Mouse (Mus musculus) lung, adult 2 months (tissue): ENCODE measurements around the gene 2900092C05Rik. TPM values are rescaled to one million over a fixed set of nuclear protein-coding genes. Genes with fewer than 3 reads are reported as not detected.

Experiments used
- DNase-seq: peaks from one replicate; pipeline ENCODE4 v3.0.0; 2022
- H3K4me1 ChIP-seq: fragments of 200-500 bp; 2 replicates; pipeline ENCODE4 v1.6.1; 2011; ENCODE audit warnings: low read length; ENCODE audit not compliant: control insufficient read depth, insufficient read depth
- H3K4me3 ChIP-seq: fragments of 200-500 bp; replicated peaks from 2 replicates; pipeline ENCODE3; 2011; ENCODE audit warnings: low read depth, mild to moderate bottlenecking, control low read depth, low read length; ENCODE audit errors: extremely low read depth
- CTCF ChIP-seq: fragments of 200-500 bp; IDR thresholded peaks from 2 replicates; pipeline ENCODE4 v1.5.1; 2011; ENCODE audit warnings: mild to moderate bottlenecking, low read length, control low read depth; ENCODE audit not compliant: insufficient read depth
- POLR2A ChIP-seq: fragments of 200-500 bp; IDR thresholded peaks from 2 replicates; pipeline ENCODE4 v1.6.1; 2011; ENCODE audit warnings: low read depth, mild to moderate bottlenecking, control low read depth, low read length, borderline replicate concordance; ENCODE audit errors: extremely low read depth
- WGBS: fragments of 180-500 bp; shearing (Covaris S2); methylation state at CpG from one replicate; pipeline ENCODE4 v1.1.7; 2018; 5-methylcytosine and 5-hydroxymethylcytosine counted together
- polyA plus RNA-seq: library from polyadenylated mRNA; depleted of rRNA; stranded (reverse); fragments of >200 nt; gene quantifications from 2 replicates; pipeline ENCODE4 v1.2.3, GENCODE M21; 2012; rRNA removed

2900092C05Rik gene
- not detected in 2 replicates for polyA plus RNA-seq

DNA sequence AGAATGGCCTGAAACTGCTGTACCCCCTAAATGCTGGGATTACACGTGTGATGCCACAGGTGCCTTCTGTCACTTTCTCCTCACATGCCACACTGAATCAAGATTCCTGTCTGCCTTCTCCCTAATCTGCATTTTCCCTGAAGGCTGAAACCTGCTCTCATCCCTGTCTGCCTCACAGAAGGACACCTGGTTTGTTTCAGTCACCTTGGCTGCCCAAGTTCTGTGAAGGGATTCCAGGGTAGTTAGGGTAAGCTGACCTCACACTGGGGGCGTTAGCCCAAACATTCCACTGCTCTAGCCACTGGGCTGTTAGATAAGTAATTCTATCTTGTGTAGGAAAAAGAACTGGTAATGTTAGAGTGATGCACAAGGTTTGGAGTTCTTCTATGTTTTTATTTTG is at the start of gene 2900092C05Rik:
TSS of gene 2900092C05Rik (plus strand) at position 301 of the 400 bp plus-strand sequence.
- no peak for DNase-seq
- TF ChIP-seq CTCF (no peak), POLR2A (no peak)
- 48% methylated on average over 2 of the region's 2 CpGs for whole genome bisulfite sequencing

DNA sequence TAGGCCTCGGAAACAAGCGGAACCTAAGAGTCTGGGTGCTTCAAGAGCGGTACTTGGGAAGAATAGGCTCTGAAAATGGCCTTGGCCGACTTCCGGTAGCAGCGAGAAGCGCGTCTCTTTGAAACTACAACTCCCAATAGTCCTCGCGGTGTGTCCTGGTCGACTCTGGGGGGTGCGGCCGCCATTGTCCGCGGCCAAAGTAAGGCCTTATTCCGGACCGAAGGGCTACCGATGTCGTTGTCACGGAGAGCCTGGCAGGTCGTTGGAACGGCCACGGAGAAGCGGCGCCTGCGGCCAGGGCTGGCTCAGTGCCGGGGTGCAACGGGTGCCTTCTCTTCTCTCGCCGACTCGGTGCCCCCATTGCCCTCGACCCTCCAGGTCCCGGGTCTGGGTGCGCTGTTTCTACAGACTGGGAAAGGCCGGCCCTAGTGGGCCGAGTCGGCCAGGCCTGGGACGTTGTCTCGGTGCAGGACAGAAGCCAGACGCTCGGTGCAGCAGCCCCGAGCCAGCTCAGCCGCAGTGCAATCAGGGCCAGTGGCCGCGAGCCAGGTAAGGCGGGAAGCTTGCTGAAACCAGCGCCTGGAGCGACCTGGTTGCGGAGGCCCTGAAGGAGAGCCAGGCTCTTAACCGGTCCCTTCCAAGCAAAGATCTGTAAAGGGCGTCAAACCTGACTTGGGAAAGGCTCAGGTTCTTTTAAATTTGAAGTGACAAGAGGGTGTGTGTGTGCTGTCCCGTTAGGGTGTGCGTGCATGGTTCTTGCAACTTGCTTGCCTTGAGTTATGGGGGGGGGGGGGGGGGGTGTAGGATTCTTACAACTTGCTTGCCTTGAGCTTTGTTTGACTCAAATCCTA is 33.9 kb upstream of the 2900092C05Rik start, which contains the start of gene Zfp606:
TSS of gene Zfp606 (plus strand) at position 136 of the 851 bp plus-strand sequence.
- peaks cover 4% of the 10 kb centered on the region; the same call in 1 of the 2 replicates for H3K4me1 ChIP-seq
- H3K4me3 ChIP-seq = peak within 1 kb of the TSS; percentile 96
- under 1% methylated on average over 53 of the region's 53 CpGs for WGBS
- peak; percentile 77 for DNase-seq
- TF ChIP-seq CTCF (no peak), POLR2A (peak; percentile 67; the same call in 1 of the 2 replicates)

More for the DNA sequence above, at the start of gene 2900092C05Rik:
- no peaks in the 10 kb centered on the region for H3K4me1 ChIP-seq
- H3K4me3 ChIP-seq = no peak within 1 kb of the TSS

DNA sequence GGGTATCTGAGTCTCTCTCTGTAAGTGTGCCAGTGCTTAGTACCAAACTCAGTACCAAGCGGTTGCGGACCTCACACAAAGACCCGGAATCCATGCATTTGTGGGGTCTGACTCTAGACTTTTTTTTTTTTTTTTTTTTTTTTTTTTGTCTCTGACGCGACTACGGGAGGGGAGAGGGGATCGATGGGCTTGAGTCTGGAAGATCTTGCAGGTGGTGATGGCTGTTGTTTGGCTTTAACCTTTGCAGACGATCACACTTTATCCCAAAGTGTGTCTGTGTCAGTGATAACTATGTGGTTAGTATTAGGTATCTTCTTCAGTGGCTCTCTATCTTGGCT is 33.3 kb upstream of the 2900092C05Rik start:
- WGBS = 3% methylated on average over 8 of the region's 8 CpGs
- Histone ChIP-seq H3K4me1 (peaks cover 4% of the 10 kb centered on the region; the same call in 1 of the 2 replicates), H3K4me3 (peak overlapping the region; percentile 96)
- no peak for DNase-seq
- TF ChIP-seq POLR2A = no peak
- no peak for TF ChIP-seq CTCF

DNA sequence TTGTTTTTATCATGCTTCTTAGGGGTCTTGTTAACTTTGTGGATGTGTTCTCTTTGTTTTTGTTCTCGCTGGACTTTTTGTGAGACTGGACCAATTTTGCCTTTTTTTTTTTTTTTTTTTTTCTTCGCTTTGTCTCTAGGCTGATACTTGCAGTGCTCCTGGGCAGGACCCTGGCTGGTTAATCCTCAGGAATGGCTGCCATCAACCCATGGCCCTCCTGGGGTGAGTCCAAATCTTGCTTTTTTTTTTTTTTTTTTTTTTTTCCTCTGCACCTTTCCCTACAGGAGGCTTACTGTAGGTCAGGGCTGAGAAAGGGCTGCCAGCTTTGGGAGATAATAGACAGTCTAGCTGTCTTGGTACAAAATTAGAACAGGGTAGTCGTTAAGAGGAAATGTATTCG is 32.8 kb upstream of the 2900092C05Rik start:
- peaks cover 4% of the 10 kb centered on the region; the same call in 1 of the 2 replicates for H3K4me1 ChIP-seq
- no peak overlapping the region for H3K4me3 ChIP-seq
- DNase-seq = no peak
- 68% methylated on average over 4 of the region's 4 CpGs for WGBS
- TF ChIP-seq CTCF (no peak), POLR2A (no peak)

DNA sequence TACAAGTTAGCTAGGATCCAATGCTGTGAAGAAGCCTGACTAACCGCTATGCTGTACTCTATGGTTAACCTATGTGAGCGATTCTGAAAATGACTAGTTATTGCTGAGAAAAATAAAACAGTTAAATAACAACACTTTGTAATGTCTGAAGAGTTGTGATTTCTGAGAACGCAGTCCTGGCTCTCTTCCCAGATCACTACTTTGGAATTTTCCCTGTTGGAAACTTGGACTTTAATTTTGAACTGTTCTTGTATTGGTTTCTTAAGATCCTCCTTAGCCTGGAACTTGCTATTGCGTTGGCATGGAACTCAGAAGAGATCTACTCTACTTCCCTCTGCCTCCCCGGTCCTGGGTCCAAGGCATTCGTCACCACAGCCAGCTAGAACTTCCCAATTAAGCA is 28.5 kb upstream of the 2900092C05Rik start:
- DNase-seq = no peak
- 91% methylated on average over 6 of the region's 6 CpGs for WGBS
- TF ChIP-seq POLR2A = no peak
- TF ChIP-seq CTCF = no peak
- no peak overlapping the region for H3K4me3 ChIP-seq
- H3K4me1 ChIP-seq = peaks cover 4% of the 10 kb centered on the region; the same call in 1 of the 2 replicates

DNA sequence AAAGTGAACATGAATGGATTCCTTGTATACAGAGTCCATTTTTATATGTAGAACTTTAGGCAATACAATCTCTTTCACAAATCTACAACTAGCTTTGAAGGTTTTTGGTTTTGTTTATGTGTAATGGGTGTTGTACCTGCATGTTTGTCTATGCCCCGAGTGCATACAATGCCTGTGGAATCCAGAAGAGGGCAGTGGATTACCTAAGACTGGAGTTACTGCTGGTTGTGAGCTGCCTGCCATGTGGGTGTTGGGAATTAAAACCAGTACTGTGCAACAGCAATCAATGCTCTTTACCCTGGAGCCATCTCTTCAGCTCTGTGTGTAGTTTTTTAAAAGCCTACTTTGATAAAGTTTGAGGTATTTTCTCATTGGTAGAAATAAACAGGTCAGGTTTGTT is 26.4 kb upstream of the 2900092C05Rik start:
- TF ChIP-seq CTCF (no peak), POLR2A (no peak)
- WGBS = 88% methylated on average over 1 of the region's 1 CpGs
- no peaks in the 10 kb centered on the region for H3K4me1 ChIP-seq
- H3K4me3 ChIP-seq = no peak overlapping the region
- DNase-seq = no peak

DNA sequence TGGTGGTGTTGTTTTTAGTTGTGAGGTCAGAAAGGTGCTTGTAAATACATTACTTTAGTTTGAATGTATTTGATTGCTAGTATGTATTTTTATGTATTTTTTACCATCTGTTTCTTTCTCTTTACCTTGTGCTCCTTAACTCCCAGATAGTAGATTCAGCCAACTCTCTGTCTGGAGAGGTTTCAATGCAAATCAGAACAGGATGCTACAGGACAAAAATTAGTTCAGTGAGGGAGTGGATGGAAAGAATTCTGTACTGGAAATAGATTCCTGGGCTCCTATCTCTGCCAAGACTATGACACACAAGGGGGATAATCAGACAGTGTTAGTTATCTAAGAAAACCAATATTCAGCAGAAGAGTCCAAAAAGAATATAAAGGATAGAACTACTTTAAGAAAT is 25.6 kb upstream of the 2900092C05Rik start:
- TF ChIP-seq CTCF = no peak
- no peak for TF ChIP-seq POLR2A
- no peak for DNase-seq

DNA sequence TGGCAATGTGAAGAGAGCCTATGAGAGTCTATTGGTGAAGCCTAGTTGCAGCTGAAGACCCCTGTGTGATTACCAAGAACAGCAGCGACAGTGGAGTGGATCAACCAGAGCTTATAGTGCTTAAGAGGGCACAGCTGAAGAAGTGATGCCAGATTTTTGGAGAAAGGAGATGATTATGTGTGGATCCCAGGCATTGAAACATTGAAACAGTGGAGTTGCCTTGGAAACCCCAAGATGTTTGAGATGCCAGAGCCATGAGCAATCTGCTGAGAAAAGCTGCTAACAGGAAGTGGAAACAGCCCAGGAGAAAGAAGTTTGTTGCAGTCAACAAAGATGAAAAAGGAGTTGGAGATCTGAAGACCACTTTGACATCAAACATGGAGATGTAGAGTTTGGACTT is 1.4 kb upstream of the 2900092C05Rik start:
- WGBS = 47% methylated on average over 1 of the region's 1 CpGs
- H3K4me3 ChIP-seq = no peak overlapping the region
- DNase-seq = no peak
- TF ChIP-seq CTCF = no peak
- no peak for TF ChIP-seq POLR2A
- H3K4me1 ChIP-seq = no peaks in the 10 kb centered on the region

More for the DNA sequence above, 25.6 kb upstream of the 2900092C05Rik start:
- H3K4me1 ChIP-seq = no peaks in the 10 kb centered on the region
- no peak overlapping the region for H3K4me3 ChIP-seq

Other genes starting within 250 kb of the 2900092C05Rik start
- gene Vmn1r81, start 244.2 kb upstream of the 2900092C05Rik start, polyA plus RNA-seq = not detected in 2 replicates
- gene Vmn1r82, start 212.1 kb upstream of the 2900092C05Rik start, polyA plus RNA-seq = not detected in 2 replicates
- gene Vmn1r83, start 183.0 kb upstream of the 2900092C05Rik start, polyA plus RNA-seq = not detected in 2 replicates
- gene Vmn1r84, start 143.2 kb upstream of the 2900092C05Rik start, polyA plus RNA-seq = not detected in 2 replicates
- 0.51 and 0.81 TPM in 2 replicates for gene Zfp551, start 89.8 kb upstream of the 2900092C05Rik start, polyA plus RNA-seq
- gene Zfp606, start 34.2 kb upstream of the 2900092C05Rik start, polyA plus RNA-seq = 2.8 and 3.3 TPM in 2 replicates
- not detected in 2 replicates for gene Vmn2r53, start 96.3 kb downstream of the 2900092C05Rik start, polyA plus RNA-seq
- gene Vmn2r54, start 127.8 kb downstream of the 2900092C05Rik start, polyA plus RNA-seq = not detected in 2 replicates
- gene Vmn2r55, start 172.5 kb downstream of the 2900092C05Rik start, polyA plus RNA-seq = not detected in 2 replicates
- not detected in 2 replicates for gene Vmn2r56, start 222.5 kb downstream of the 2900092C05Rik start, polyA plus RNA-seq